Mouse (Mus musculus) inflammation-experienced regulatory T-cells (primary cell): Measurements from ENCODE around the gene Ttc14. TPM values are rescaled to one million over a fixed set of nuclear protein-coding genes. Genes with fewer than 3 reads are reported as not detected.

Experiments
- polyA plus RNA-seq, 2 experiments: library from polyadenylated mRNA; unstranded; fragments of 100-300 nt; shearing (Covaris generic); gene quantifications; one replicate each; pipeline ENCODE4 v1.2.1; 2017

Gene Ttc14
- 100 to 1,000 TPM; 153 to 171 TPM for polyA plus RNA-seq

DNA sequence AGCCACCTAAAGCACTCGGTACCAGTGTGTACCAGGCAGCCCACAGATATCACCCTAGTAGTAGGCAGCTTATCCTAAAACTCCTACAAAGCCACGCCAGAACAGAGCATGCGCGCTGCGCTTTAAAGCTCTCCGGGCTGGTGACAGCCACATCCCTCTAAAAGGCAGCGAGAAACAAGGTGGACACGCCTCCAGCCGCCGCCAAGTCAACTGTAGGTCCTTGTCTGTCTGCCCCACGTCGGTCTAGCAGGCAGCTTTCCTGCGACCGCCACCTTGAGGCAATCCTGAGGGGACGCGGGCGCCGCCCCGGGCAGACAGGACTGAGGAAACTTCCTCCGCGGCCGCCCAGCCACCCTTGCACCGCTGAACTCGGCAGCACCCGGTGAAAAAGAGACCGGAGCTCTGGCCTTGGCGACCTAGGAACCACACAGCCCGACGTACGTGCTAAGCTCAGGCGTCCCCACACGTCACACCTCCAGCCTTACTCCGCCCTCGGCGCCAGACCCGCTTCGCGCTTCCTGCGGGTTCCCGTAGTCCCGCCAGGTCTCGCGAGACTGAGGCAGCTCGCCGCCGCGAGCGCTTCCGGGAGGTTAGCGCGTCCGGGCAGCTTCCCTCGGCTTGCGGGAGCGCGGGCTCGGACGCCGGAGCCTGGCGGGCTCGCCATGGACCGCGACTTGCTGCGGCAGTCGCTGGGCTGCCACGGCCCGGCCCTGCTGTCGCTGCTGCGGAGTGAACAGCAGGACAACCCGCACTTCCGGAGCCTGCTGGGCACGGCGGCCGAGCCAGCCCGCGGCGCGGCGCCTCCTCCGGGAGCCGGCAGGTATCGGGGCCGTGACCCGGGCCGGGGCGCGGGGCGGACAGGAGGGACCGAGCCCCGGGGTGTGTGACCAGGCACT, at the start of gene Ttc14:
Gene Ttc14, plus strand, starts transcription at position 216 of the 896 bp plus-strand sequence.

GRCm38 (mm10) chr3:33843801-33844632, 44.4 kb downstream of the Ttc14 start, which contains the start of gene Ccdc39:
Ccdc39 (minus strand) TSS chr3:33844310.

Other genes starting within 250 kb of the Ttc14 start
- gene Ccdc39, start 44.5 kb downstream of the Ttc14 start, polyA plus RNA-seq = under 1 TPM; 0.14 to 0.56 TPM
- gene Fxr1, start 220.1 kb downstream of the Ttc14 start, polyA plus RNA-seq = 10 to 100 TPM; 42.8 to 46.2 TPM